Mouse (Mus musculus) urinary bladder, postnatal 10 days (tissue): ENCODE results near the gene Pdcd11.
"Not testable (repeated sequence)": the region's sequence is repeated elsewhere in the genome, so short reads cannot be mapped to it uniquely, and the experiment has no call there.

ENCODE experiments used
- DNase-seq: peaks from one replicate; pipeline ENCODE4 v3.0.0; 2022; ENCODE audit warnings: low spot score

The Pdcd11 gene

GRCm38 (mm10) chr19:47128835-47129234, 38.3 kb downstream of the Pdcd11 start:
- no peak for DNase-seq

- no peak for DNase-seq
Measured at GRCm38 (mm10) chr19:47130551-47131125, 40.1 kb downstream of the Pdcd11 start.

GRCm38 (mm10) chr19:47133161-47133560, 42.6 kb downstream of the Pdcd11 start:
- no peak for DNase-seq

GRCm38 (mm10) chr19:47135568-47135967, 45.0 kb downstream of the Pdcd11 start:
- no peak for DNase-seq

GRCm38 (mm10) chr19:47136170-47136569, 45.6 kb downstream of the Pdcd11 start:
- no peak for DNase-seq

- no peak for DNase-seq
Measured at GRCm38 (mm10) chr19:47137051-47137581, 46.5 kb downstream of the Pdcd11 start.

GRCm38 (mm10) chr19:47137771-47138421, 47.3 kb downstream of the Pdcd11 start, which contains the start of gene Calhm2:
Calhm2 (minus strand) TSS chr19:47138294.
- DNase-seq: no peak

GRCm38 (mm10) chr19:47139611-47140010, 49.0 kb downstream of the Pdcd11 start:
- DNase-seq: not testable (repeated sequence)

- DNase-seq: no peak
Measured at GRCm38 (mm10) chr19:47142438-47142837, 51.9 kb downstream of the Pdcd11 start.

GRCm38 (mm10) chr19:47144154-47144553, 53.6 kb downstream of the Pdcd11 start, which contains the start of gene Calhm1:
Calhm1 (minus strand) TSS chr19:47144254.
- no peak for DNase-seq

- DNase-seq: no peak
Measured at GRCm38 (mm10) chr19:47148267-47148847, 57.8 kb downstream of the Pdcd11 start.

- DNase-seq: no peak
Measured at GRCm38 (mm10) chr19:47149854-47150253, 59.3 kb downstream of the Pdcd11 start.

- no peak for DNase-seq
Measured at GRCm38 (mm10) chr19:47151332-47152061, 60.9 kb downstream of the Pdcd11 start.

- DNase-seq: no peak
Measured at GRCm38 (mm10) chr19:47152062-47152369, 61.4 kb downstream of the Pdcd11 start.

GRCm38 (mm10) chr19:47153767-47154166, 63.2 kb downstream of the Pdcd11 start:
- no peak for DNase-seq

GRCm38 (mm10) chr19:47157664-47158063, 67.1 kb downstream of the Pdcd11 start, which contains the start of gene Calhm3:
Calhm3 (minus strand) TSS chr19:47157764.
- DNase-seq: no peak

- DNase-seq: no peak
Measured at GRCm38 (mm10) chr19:47161669-47162068, 71.1 kb downstream of the Pdcd11 start.

GRCm38 (mm10) chr19:47163176-47163744, 72.7 kb downstream of the Pdcd11 start:
- no peak for DNase-seq

- DNase-seq: no peak
Measured at GRCm38 (mm10) chr19:47166758-47167157, 76.2 kb downstream of the Pdcd11 start.

- no peak for DNase-seq
Measured at GRCm38 (mm10) chr19:47167617-47168214, 77.1 kb downstream of the Pdcd11 start.

- no peak for DNase-seq
Measured at GRCm38 (mm10) chr19:47168223-47168622, 77.7 kb downstream of the Pdcd11 start.
